Mouse (Mus musculus): ENCODE measurements at regions not wholly inside any gene's neighbourhood (a gene's known extent, or its start where the extent isn't known, plus 50 kb on each side); places are given as distances from the start of the nearest gene placed in this dataset.

DNA sequence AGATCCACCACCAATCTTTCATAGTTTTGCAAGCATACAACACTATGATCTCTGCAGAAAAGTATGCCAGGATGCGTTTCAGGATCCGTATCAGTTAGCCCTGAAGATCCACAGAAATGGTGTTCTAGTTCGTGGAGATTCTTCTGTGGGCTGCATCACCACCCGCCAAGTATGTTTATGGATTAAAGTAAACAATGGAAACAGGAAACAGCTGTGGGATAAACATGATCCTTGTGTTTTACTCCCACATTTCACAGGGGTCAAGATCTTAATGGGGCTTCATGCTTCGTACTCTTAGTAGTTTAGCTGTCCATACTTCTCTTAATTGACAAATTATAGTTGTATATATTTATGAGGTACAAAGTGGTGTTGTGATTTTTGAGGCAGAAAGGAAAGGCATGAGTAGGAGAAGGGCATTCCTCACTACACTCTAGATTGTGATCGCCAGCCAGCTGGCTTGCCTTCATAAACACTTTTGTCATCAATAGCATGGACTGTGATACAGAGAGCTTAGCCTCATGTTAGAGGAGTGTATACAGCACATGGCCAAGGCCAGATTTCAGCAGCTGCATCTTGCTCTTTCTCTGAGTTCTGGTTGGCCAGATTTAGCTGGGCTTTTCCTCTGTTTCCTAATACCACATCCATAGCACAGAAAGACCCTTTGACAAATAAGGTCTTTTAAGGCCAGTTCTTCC lies 195.8 kb upstream of the Fermt1 start:
- no peak overlapping the region for H3K27ac ChIP-seq
- no peaks in the 10 kb centered on the region for H3K36me3 ChIP-seq (ENCODE audit: poor library complexity, severe bottlenecking)
- H3K27me3 ChIP-seq, result no peaks in the 10 kb centered on the region
- 84% methylated on average over 6 of the region's 6 CpGs for WGBS
- ATAC-seq, result no peak
- no peak overlapping the region for H3K4me2 ChIP-seq
- H3K4me1 ChIP-seq, result no peaks in the 10 kb centered on the region
- H3K9me3 ChIP-seq (replicated peaks), result no peaks in the 10 kb centered on the region
- no peak overlapping the region for H3K9ac ChIP-seq
- H3K4me3 ChIP-seq, result no peak overlapping the region

DNA sequence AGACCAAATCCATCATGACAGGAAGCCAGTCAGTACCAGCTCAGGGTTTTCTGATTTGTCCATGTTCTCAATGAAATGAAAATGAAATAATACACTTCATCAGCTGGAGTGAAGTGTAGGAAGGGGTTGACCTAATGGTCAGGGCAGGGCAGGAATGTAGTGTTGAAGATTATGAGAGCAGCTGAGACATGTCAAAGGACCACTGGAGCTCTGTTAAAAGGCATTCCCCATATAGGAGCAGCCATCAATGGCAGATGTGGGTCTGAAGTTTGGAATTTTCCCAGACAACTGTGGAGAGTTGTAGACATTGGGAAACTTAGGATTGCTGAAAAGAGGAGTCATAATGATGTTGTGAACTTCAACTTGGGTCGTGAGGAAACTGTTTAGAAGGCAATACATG lies 206.8 kb upstream of the Fermt1 start:
- H3K9me3 ChIP-seq (replicated peaks), result no peaks in the 10 kb centered on the region
- no peaks in the 10 kb centered on the region for H3K36me3 ChIP-seq (ENCODE audit: poor library complexity, severe bottlenecking)
- H3K27me3 ChIP-seq, result no peaks in the 10 kb centered on the region
- no peak overlapping the region for H3K4me3 ChIP-seq
- H3K27ac ChIP-seq, result no peak overlapping the region
- WGBS, result 68% methylated on average over 1 of the region's 1 CpGs
- no peak overlapping the region for H3K4me2 ChIP-seq
- no peaks in the 10 kb centered on the region for H3K4me1 ChIP-seq
- ATAC-seq, result no peak
- H3K9ac ChIP-seq, result no peak overlapping the region

DNA sequence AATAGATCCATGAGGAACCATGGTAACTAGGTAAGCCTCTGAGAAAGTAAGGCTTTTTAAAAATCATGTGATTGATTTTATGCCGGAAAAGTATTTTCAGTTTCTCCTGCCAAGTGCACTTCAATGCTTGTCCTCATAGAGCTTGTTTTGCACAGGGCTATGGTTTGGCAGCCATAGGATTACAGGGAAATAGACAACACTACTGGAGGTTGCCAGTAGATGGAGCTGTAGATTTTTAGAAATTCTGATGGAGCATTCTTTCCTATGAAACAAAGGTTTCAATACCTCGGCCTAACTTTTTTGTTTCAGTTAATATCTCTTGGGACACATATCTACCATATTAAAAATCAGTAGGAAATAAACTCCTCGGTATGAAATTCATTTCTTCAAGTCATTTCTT lies 210.8 kb upstream of the Fermt1 start:
- H3K4me2 ChIP-seq, result no peak overlapping the region
- 72% methylated on average over 3 of the region's 3 CpGs for WGBS

DNA sequence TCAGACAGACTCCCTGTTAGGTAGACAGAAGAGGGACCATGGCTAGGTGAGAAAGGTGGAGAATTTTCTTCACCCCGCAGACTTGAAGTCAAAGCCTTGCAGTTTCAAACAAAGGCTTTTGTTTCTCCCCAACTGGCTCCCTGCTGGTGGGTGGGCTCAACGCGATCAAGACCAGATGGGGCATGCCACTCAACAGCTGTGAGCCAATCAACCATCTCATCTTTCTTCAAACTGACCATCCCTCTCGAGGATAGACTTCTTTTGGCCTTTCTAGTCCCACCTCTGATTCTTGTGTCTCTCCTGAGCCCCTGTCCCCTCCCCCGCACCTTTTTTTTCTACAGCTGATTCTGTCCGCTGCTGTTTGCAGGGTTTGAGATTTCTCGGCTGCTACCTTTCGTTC lies 212.5 kb upstream of the Fermt1 start:
- no peak for ATAC-seq

More for the DNA sequence above, 210.8 kb upstream of the Fermt1 start:
- no peak overlapping the region for H3K4me3 ChIP-seq
- H3K27me3 ChIP-seq, result no peaks in the 10 kb centered on the region
- H3K9me3 ChIP-seq (replicated peaks), result no peaks in the 10 kb centered on the region
- no peak for ATAC-seq
- H3K9ac ChIP-seq, result no peak overlapping the region
- H3K27ac ChIP-seq, result no peak overlapping the region
- H3K36me3 ChIP-seq (ENCODE audit: poor library complexity, severe bottlenecking), result no peaks in the 10 kb centered on the region
- H3K4me1 ChIP-seq, result no peaks in the 10 kb centered on the region

DNA sequence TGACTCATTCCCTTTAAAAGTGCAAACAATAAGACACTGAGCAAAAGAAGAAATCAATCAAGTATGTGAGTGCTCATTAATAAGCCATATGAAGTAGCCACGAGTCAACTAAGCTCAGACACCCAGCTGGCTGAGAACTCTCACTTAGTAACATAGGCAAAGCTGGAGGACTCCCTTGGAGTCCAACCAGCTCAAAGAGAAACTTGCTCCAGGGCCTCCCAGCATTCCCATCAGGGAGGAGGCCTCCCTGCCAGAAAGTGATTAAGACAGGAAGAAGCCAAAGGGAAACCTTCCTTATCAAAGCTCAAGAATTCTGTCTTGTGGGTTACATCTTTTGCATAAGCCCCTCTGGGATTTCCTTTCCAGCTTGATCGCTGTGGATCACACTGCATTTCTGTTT lies 213.7 kb upstream of the Fermt1 start:
- Histone ChIP-seq H3K27ac (no peak overlapping the region), H3K9ac (no peak overlapping the region), H3K36me3 (ENCODE audit: poor library complexity, severe bottlenecking) (no peaks in the 10 kb centered on the region), H3K9me3 (replicated peaks) (no peaks in the 10 kb centered on the region), H3K4me3 (no peak overlapping the region), H3K4me2 (no peak overlapping the region), H3K4me1 (no peaks in the 10 kb centered on the region), H3K27me3 (no peaks in the 10 kb centered on the region)
- 55% methylated on average over 2 of the region's 2 CpGs for WGBS
- ATAC-seq, result no peak

More for the DNA sequence above, 212.5 kb upstream of the Fermt1 start:
- no peak overlapping the region for H3K4me2 ChIP-seq
- no peaks in the 10 kb centered on the region for H3K4me1 ChIP-seq
- no peak overlapping the region for H3K9ac ChIP-seq
- no peaks in the 10 kb centered on the region for H3K9me3 ChIP-seq (replicated peaks)
- WGBS, result 41% methylated on average over 8 of the region's 8 CpGs
- H3K4me3 ChIP-seq, result no peak overlapping the region
- no peaks in the 10 kb centered on the region for H3K27me3 ChIP-seq
- H3K36me3 ChIP-seq (ENCODE audit: poor library complexity, severe bottlenecking), result no peaks in the 10 kb centered on the region
- no peak overlapping the region for H3K27ac ChIP-seq

DNA sequence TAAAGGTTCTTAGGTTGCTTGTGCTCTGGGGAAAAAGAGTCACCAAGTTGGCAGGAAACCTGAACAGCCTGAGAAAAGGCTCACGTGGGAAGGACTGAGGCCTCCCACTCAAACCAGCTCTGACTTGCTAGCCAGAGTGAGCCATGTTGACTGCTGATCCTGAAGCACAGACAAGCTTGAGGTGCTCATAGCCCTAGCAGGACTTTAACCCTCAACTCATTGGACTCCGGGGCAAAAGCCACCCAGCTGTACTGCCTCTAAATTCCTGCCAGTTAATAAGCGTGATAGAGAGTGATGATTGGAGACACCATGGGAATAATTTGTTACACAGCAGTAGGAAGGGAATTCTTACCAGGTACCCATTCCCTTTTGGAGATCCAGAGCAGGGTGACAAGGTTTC lies 230.7 kb upstream of the Fermt1 start:
- Histone ChIP-seq H3K9me3 (replicated peaks) (no peaks in the 10 kb centered on the region), H3K4me3 (no peak overlapping the region), H3K4me2 (no peak overlapping the region), H3K36me3 (ENCODE audit: poor library complexity, severe bottlenecking) (no peaks in the 10 kb centered on the region), H3K9ac (no peak overlapping the region), H3K27ac (no peak overlapping the region), H3K27me3 (no peaks in the 10 kb centered on the region), H3K4me1 (no peaks in the 10 kb centered on the region)
- 87% methylated on average over 3 of the region's 3 CpGs for WGBS
- ATAC-seq, result no peak

DNA sequence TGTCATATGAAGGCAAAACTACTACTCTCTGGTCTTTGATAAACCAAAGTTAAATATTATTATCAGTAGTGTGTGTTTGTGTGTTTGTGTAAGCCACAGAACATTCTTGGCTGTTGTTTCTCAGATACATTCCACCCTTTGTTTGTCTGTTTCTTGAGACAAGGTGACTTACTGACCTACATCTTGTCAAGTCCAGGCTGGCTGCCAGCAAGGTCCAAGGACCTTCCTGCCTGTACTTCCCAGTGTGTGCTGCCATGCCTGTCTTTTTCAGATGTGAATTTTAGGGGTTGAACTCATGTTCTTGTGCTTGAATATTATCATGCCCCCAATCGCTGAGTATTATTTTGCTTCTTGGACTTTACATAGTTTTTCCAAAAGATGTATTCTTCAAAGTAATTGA lies 235.5 kb upstream of the Fermt1 start:
- 98% methylated on average over 1 of the region's 1 CpGs for WGBS
- peaks cover 3% of the 10 kb centered on the region; the same call in 1 of the 2 replicates for H3K4me1 ChIP-seq
- no peaks in the 10 kb centered on the region for H3K9me3 ChIP-seq (replicated peaks)
- H3K36me3 ChIP-seq (ENCODE audit: poor library complexity, severe bottlenecking), result no peaks in the 10 kb centered on the region
- no peak for ATAC-seq
- H3K4me2 ChIP-seq, result no peak overlapping the region
- no peak overlapping the region for H3K27ac ChIP-seq
- no peaks in the 10 kb centered on the region for H3K27me3 ChIP-seq
- H3K9ac ChIP-seq, result no peak overlapping the region
- no peak overlapping the region for H3K4me3 ChIP-seq

DNA sequence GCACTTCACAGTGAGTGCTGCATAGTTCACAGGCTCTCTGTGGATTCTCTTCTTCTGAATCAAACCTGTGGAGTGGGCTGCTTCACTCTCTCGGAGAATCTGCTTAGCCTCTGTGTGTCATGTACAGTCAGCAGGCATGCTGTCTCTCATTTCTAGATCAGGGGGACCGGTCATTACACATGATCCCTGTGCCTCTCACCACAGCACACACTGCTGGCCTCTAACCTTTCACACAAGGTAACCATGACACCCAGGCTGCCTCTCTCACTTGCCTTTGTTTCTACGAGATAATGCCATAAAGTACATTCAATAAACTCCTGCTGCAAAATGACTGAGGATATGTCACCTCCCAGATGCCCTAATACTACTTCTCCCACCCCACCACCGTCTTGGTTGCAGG lies 237.2 kb upstream of the Fermt1 start:
- WGBS, result 60% methylated on average over 4 of the region's 4 CpGs
- Histone ChIP-seq H3K27me3 (no peaks in the 10 kb centered on the region), H3K9me3 (replicated peaks) (no peaks in the 10 kb centered on the region), H3K4me3 (no peak overlapping the region), H3K4me2 (no peak overlapping the region), H3K4me1 (peaks cover 3% of the 10 kb centered on the region; the same call in 1 of the 2 replicates), H3K36me3 (ENCODE audit: poor library complexity, severe bottlenecking) (no peaks in the 10 kb centered on the region), H3K27ac (no peak overlapping the region), H3K9ac (no peak overlapping the region)
- no peak for ATAC-seq

DNA sequence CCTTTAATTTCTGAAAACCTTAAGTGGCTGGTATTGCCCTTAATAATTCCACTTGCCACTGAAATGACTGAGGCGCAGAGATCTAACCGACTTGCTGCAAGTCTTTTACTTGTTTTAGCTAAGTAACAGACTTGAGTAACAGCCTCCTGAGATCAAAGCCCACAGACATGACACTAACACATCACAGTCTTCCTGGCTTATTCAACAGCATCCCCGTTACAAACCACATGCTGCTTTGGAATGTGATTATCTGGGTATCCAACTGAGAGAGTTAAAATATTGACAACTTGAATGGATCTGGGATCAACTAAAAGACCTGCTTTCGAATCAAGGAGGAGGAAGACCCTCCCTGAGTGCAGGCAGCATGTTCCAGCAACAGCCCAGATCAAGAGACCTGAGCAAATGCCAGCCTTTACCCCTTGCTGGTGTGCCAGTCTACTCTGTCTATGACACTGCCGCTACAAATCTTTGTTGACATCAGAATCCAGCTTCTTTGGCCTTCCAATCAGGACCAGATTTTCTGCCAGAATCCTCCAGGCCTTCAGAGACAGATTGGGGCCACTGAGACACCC lies 258.7 kb upstream of the Fermt1 start:
- Histone ChIP-seq H3K27ac (no peak overlapping the region), H3K27me3 (no peaks in the 10 kb centered on the region), H3K9ac (no peak overlapping the region), H3K4me1 (no peaks in the 10 kb centered on the region), H3K9me3 (replicated peaks) (no peaks in the 10 kb centered on the region), H3K4me3 (no peak overlapping the region), H3K4me2 (no peak overlapping the region), H3K36me3 (ENCODE audit: poor library complexity, severe bottlenecking) (no peaks in the 10 kb centered on the region)
- ATAC-seq, result peak; percentile 61; the same call in 1 of the 2 replicates
- WGBS, result 29% methylated on average over 5 of the region's 5 CpGs

DNA sequence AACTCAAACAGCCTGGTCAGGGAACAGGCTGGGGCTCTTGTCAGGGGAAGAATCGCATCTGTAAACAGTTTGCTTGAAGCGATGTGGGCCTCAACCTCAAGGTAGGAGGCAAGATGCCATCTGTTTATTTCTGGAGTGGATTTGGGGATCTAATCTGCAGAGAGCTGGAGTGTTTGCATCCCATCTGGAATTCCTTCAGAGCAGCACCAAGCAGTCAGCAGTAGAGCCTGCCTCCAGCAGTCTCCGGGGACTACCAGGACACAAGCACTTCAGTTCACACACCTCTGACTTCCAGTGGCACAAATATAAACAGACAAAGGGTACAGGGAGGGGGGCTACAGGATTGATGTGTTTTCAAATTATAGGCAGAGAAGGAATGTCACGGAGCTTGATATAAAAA lies 262.8 kb upstream of the Fermt1 start:
- WGBS, result 91% methylated on average over 4 of the region's 4 CpGs
- no peaks in the 10 kb centered on the region for H3K27me3 ChIP-seq
- H3K9me3 ChIP-seq (replicated peaks), result no peaks in the 10 kb centered on the region
- H3K27ac ChIP-seq, result no peak overlapping the region
- no peaks in the 10 kb centered on the region for H3K4me1 ChIP-seq
- no peak overlapping the region for H3K9ac ChIP-seq
- no peak for ATAC-seq
- no peak overlapping the region for H3K4me3 ChIP-seq
- no peak overlapping the region for H3K4me2 ChIP-seq
- no peaks in the 10 kb centered on the region for H3K36me3 ChIP-seq (ENCODE audit: poor library complexity, severe bottlenecking)

DNA sequence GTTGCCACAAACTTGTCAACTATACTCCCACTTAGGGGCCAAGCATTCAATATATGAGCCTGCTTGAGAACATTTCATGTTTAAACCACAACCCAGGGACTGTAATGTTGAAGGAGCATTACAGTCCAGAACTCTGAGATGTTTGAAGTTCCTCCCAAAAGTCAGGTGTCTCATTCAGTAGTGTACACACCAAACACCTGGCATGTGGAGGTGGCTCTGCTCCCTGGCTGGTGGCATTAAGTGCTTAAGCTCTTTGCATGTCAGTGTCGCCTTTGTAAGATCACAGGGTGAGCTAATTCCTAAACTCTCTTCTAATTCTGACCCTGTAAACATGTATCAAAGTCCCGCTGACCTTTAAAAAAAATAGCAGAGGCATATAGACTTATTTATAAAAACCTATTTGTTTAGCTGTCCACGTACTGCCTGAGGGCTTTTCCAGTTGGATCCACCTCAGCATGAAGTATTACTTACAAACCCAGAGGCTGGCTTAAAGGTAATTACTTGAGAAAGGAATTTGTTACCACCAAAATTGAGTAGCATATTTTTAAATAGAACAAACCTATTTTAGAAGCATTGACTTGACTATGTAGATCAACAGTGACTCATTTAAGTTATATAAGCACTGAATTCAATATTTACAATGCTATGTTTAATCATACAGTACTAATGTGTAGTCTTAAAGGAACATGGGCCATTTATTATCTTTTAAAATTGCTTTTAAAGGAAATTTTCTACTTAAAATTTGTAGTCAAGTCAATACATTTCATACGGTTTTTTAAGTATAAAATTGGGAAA lies 276.3 kb upstream of the Fermt1 start:
- H3K4me1 ChIP-seq, result no peaks in the 10 kb centered on the region
- no peak overlapping the region for H3K27ac ChIP-seq
- no peak overlapping the region for H3K4me3 ChIP-seq
- H3K36me3 ChIP-seq (ENCODE audit: poor library complexity, severe bottlenecking), result no peaks in the 10 kb centered on the region
- no peak overlapping the region for H3K4me2 ChIP-seq
- H3K9ac ChIP-seq, result no peak overlapping the region
- ATAC-seq, result no peak
- WGBS, result 66% methylated on average over 4 of the region's 4 CpGs
- no peaks in the 10 kb centered on the region for H3K27me3 ChIP-seq
- no peaks in the 10 kb centered on the region for H3K9me3 ChIP-seq (replicated peaks)

DNA sequence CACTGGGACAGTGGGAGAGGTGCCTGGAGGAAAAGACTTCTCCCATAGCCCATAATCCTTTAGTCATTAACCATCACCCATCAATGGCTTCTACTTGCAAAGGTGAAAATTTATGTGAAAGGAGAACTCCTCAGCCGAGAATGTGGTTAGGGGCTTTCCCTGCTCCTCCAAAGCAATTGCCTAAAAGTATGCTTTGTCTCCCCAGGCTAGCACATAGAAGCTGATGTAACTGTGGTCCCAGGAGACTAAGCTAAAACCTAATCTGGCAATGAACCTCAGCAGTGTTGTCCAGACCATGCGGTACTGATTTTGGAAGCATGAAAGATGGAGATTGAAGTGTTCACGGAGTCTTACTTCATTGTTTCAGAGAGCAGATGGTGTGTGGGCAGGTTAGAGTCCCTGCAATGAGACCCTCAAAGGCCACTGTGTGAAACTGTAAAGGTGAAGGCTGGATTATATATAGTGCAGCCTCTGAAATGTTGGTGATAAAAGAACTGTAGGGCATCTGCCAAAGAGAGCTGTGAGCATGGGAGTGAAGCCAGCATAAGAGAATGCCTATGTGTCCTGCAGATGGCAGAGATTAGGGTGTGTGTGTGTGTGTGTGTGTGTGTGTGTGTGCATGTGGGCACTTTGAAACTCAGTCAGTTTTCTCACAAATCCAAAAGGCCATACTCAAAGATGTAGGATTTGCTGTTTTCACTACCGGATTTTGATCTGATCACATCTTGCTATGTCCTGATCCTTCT lies 289.6 kb upstream of the Fermt1 start:
- Histone ChIP-seq H3K9me3 (replicated peaks) (no peaks in the 10 kb centered on the region), H3K27ac (no peak overlapping the region), H3K27me3 (no peaks in the 10 kb centered on the region), H3K36me3 (ENCODE audit: poor library complexity, severe bottlenecking) (no peaks in the 10 kb centered on the region), H3K4me2 (no peak overlapping the region), H3K4me3 (no peak overlapping the region), H3K9ac (no peak overlapping the region), H3K4me1 (no peaks in the 10 kb centered on the region)
- 83% methylated on average over 4 of the region's 4 CpGs for WGBS
- ATAC-seq, result no peak
